Mouse (Mus musculus) spleen, adult 2 months (tissue): ENCODE data around the gene Gm39566. TPM values are rescaled to one million over a fixed set of nuclear protein-coding genes. Genes with fewer than 3 reads are reported as not detected.

Experiments used
- DNase-seq, 2 experiments: peaks; one replicate each; pipeline versions ENCODE4 v3.0.0 to v3.0.0-alpha.2; 2012 to 2021; ENCODE audit warnings: low spot score in 2 of 2, low read depth in 1 of 2
- H3K27ac ChIP-seq: fragments of 200-500 bp; 2 replicates; pipeline ENCODE4 v1.5.1; 2012; ENCODE audit warnings: low read length, inconsistent platforms; ENCODE audit not compliant: insufficient read depth
- H3K27me3 ChIP-seq: fragments of 200-500 bp; 2 replicates; pipeline ENCODE4 v1.6.1; 2012; ENCODE audit warnings: mild to moderate bottlenecking, moderate library complexity, low read length, inconsistent platforms; ENCODE audit not compliant: control insufficient read depth, insufficient read depth
- H3K36me3 ChIP-seq: fragments of 200-500 bp; 2 replicates; pipeline ENCODE4 v1.6.1; 2012; ENCODE audit warnings: mild to moderate bottlenecking, low read length, inconsistent platforms; ENCODE audit not compliant: control insufficient read depth, insufficient read depth
- H3K4me1 ChIP-seq: fragments of 200-500 bp; 2 replicates; pipeline ENCODE4 v1.6.1; 2011; ENCODE audit warnings: inconsistent platforms; ENCODE audit not compliant: control insufficient read depth, insufficient read depth, insufficient read length
- H3K4me3 ChIP-seq: fragments of 200-500 bp; 2 replicates; pipeline ENCODE4 v1.5.1; 2011; ENCODE audit warnings: mild to moderate bottlenecking, inconsistent platforms; ENCODE audit not compliant: insufficient read depth, insufficient read length; ENCODE audit errors: extremely low read depth
- CTCF ChIP-seq: fragments of 200-500 bp; IDR thresholded peaks from 2 replicates; pipeline ENCODE4 v1.5.1; 2011; ENCODE audit warnings: mild to moderate bottlenecking, inconsistent platforms; ENCODE audit not compliant: insufficient read depth, insufficient read length, insufficient replicate concordance; ENCODE audit errors: extremely low read depth
- POLR2A ChIP-seq: fragments of 200-500 bp; IDR thresholded peaks from 2 replicates; pipeline ENCODE4 v1.6.1; 2011; ENCODE audit warnings: low read depth, low read length, inconsistent platforms
- WGBS: fragments of 180-500 bp; shearing (Covaris S2); methylation state at CpG from one replicate; pipeline ENCODE4 v1.1.7; 2018; 5-methylcytosine and 5-hydroxymethylcytosine counted together
- polyA plus RNA-seq: library from polyadenylated mRNA; depleted of rRNA; stranded (reverse); fragments of >200 nt; gene quantifications from 2 replicates; pipeline ENCODE4 v1.2.3, GENCODE M21; 2012

Gm39566 gene
- polyA plus RNA-seq, 1 experiment = not detected

GRCm38 (mm10) chr11:69853994-69854393 is 38.9 kb upstream of the Gm39566 start:
- 35% methylated on average over 7 of the region's 7 CpGs for WGBS
- H3K27me3 ChIP-seq = no peaks in the 10 kb centered on the region
- no peak overlapping the region for H3K27ac ChIP-seq
- H3K4me3 ChIP-seq = no peak overlapping the region
- peaks cover 7% of the 10 kb centered on the region; the same call in 1 of the 2 replicates for H3K4me1 ChIP-seq
- no peak for TF ChIP-seq POLR2A
- TF ChIP-seq CTCF = no peak
- no peaks in the 10 kb centered on the region for H3K36me3 ChIP-seq
- DNase-seq = no peak

- H3K4me1 ChIP-seq = peaks cover 18% of the 10 kb centered on the region; the same call in 1 of the 2 replicates
- no peaks in the 10 kb centered on the region for H3K36me3 ChIP-seq
- no peak overlapping the region for H3K4me3 ChIP-seq
- no peak for DNase-seq
- no peaks in the 10 kb centered on the region for H3K27me3 ChIP-seq
- no peak for TF ChIP-seq POLR2A
- TF ChIP-seq CTCF = no peak
- WGBS = 18% methylated on average over 8 of the region's 8 CpGs
- no peak overlapping the region for H3K27ac ChIP-seq
Observed at GRCm38 (mm10) chr11:69850754-69851153, 35.7 kb upstream of the Gm39566 start.

- Histone ChIP-seq H3K27me3 (no peaks in the 10 kb centered on the region), H3K36me3 (no peaks in the 10 kb centered on the region), H3K27ac (no peak overlapping the region), H3K4me3 (no peak overlapping the region), H3K4me1 (peaks cover 18% of the 10 kb centered on the region; the same call in 1 of the 2 replicates)
- no peak for DNase-seq
- WGBS = 79% methylated on average over 15 of the region's 15 CpGs
- TF ChIP-seq POLR2A (no peak), CTCF (no peak)
Observed at GRCm38 (mm10) chr11:69849884-69850283, 34.8 kb upstream of the Gm39566 start.

- no peaks in the 10 kb centered on the region for H3K36me3 ChIP-seq
- DNase-seq = no peak
- no peaks in the 10 kb centered on the region for H3K27me3 ChIP-seq
- peaks cover 18% of the 10 kb centered on the region; the same call in 1 of the 2 replicates for H3K4me1 ChIP-seq
- no peak for TF ChIP-seq POLR2A
- TF ChIP-seq CTCF = no peak
- 59% methylated on average over 9 of the region's 9 CpGs for WGBS
- no peak overlapping the region for H3K4me3 ChIP-seq
- no peak overlapping the region for H3K27ac ChIP-seq
Observed at GRCm38 (mm10) chr11:69849128-69849527, 34.0 kb upstream of the Gm39566 start.

GRCm38 (mm10) chr11:69848021-69848420 is 32.9 kb upstream of the Gm39566 start:
- TF ChIP-seq POLR2A (no peak), CTCF (no peak)
- no peaks in the 10 kb centered on the region for H3K27me3 ChIP-seq
- no peak overlapping the region for H3K4me3 ChIP-seq
- DNase-seq = no peak
- no peaks in the 10 kb centered on the region for H3K36me3 ChIP-seq
- H3K27ac ChIP-seq = no peak overlapping the region
- peaks cover 18% of the 10 kb centered on the region; the same call in 1 of the 2 replicates for H3K4me1 ChIP-seq
- 95% methylated on average over 6 of the region's 6 CpGs for WGBS

GRCm38 (mm10) chr11:69846738-69847688 is 31.9 kb upstream of the Gm39566 start:
- peak overlapping the region; percentile 66 for H3K4me3 ChIP-seq
- WGBS = 8% methylated on average over 37 of the region's 37 CpGs
- peak overlapping the region; percentile 31; the same call in 1 of the 2 replicates for H3K27ac ChIP-seq
- peaks cover 18% of the 10 kb centered on the region; the same call in 1 of the 2 replicates for H3K4me1 ChIP-seq
- no peaks in the 10 kb centered on the region for H3K27me3 ChIP-seq
- TF ChIP-seq POLR2A (no peak), CTCF (no peak)
- H3K36me3 ChIP-seq = no peaks in the 10 kb centered on the region
- DNase-seq = no peak

- TF ChIP-seq POLR2A (no peak), CTCF (no peak)
- Histone ChIP-seq H3K4me3 (peak within 1 kb of the TSS; percentile 66), H3K4me1 (peaks cover 18% of the 10 kb centered on the region; the same call in 1 of the 2 replicates), H3K27ac (peak within 1 kb of the TSS; percentile 74), H3K27me3 (no peaks in the 10 kb centered on the region), H3K36me3 (no peaks in the 10 kb centered on the region)
- peak; percentile 67 to 89 for DNase-seq
- WGBS = under 1% methylated on average over 38 of the region's 38 CpGs
Observed at GRCm38 (mm10) chr11:69846198-69846680, 31.1 kb upstream of the Gm39566 start, which contains the start of gene Plscr3. TSS of gene Plscr3 (plus strand) at chr11:69846376.
